Mouse (Mus musculus): ENCODE results near the gene Zfp526.

Gene Zfp526

GRCm38 (mm10) chr7:25266180-25266962 is 45.1 kb downstream of the Zfp526 start:
- no peak for DNase-seq (ENCODE audit: low read depth, low spot score)

- peak; percentile 100 for DNase-seq (ENCODE audit: low read depth, low spot score)
Measured at GRCm38 (mm10) chr7:25267301-25267750, 46.1 kb downstream of the Zfp526 start, which contains the start of gene Cic. Gene Cic, plus strand, starts transcription at chr7:25267704.

GRCm38 (mm10) chr7:25267751-25268463 is 46.7 kb downstream of the Zfp526 start:
- peak; percentile 100 for DNase-seq (ENCODE audit: low read depth, low spot score)

GRCm38 (mm10) chr7:25268588-25268987 is 47.4 kb downstream of the Zfp526 start:
- no peak for DNase-seq (ENCODE audit: low read depth, low spot score)

- DNase-seq (ENCODE audit: low read depth, low spot score): no peak
Measured at GRCm38 (mm10) chr7:25269029-25269428, 47.8 kb downstream of the Zfp526 start.

- no peak for DNase-seq (ENCODE audit: low read depth, low spot score)
Measured at GRCm38 (mm10) chr7:25269545-25270271, 48.5 kb downstream of the Zfp526 start.

GRCm38 (mm10) chr7:25270652-25271633 is 49.7 kb downstream of the Zfp526 start:
- no peak for DNase-seq (ENCODE audit: low read depth, low spot score)

GRCm38 (mm10) chr7:25271651-25272444 is 50.6 kb downstream of the Zfp526 start:
- DNase-seq (ENCODE audit: low read depth, low spot score): no peak

GRCm38 (mm10) chr7:25272445-25273258 is 51.4 kb downstream of the Zfp526 start:
- no peak for DNase-seq (ENCODE audit: low read depth, low spot score)

GRCm38 (mm10) chr7:25273259-25274241 is 52.3 kb downstream of the Zfp526 start:
- no peak for DNase-seq (ENCODE audit: low read depth, low spot score)

- no peak for DNase-seq (ENCODE audit: low read depth, low spot score)
Measured at GRCm38 (mm10) chr7:25274571-25274970, 53.3 kb downstream of the Zfp526 start.

- DNase-seq (ENCODE audit: low read depth, low spot score): no peak
Measured at GRCm38 (mm10) chr7:25274996-25275395, 53.8 kb downstream of the Zfp526 start.

GRCm38 (mm10) chr7:25275555-25276298 is 54.5 kb downstream of the Zfp526 start:
- DNase-seq (ENCODE audit: low read depth, low spot score): peak; percentile 66

Data from R1 (cell line).